Mouse (Mus musculus): Measurements from ENCODE around the gene Eri3.

The Eri3 gene

GRCm38 (mm10) chr4:117570964-117571363, 20.8 kb downstream of the Eri3 start:
- DNase-seq (ENCODE audit: low read depth, low spot score): no peak

GRCm38 (mm10) chr4:117577579-117577978, 27.4 kb downstream of the Eri3 start:
- no peak for DNase-seq (ENCODE audit: low read depth, low spot score)

- no peak for DNase-seq (ENCODE audit: low read depth, low spot score)
Measured at GRCm38 (mm10) chr4:117581626-117582025, 31.5 kb downstream of the Eri3 start.

GRCm38 (mm10) chr4:117585995-117586394, 35.8 kb downstream of the Eri3 start:
- no peak for DNase-seq (ENCODE audit: low read depth, low spot score)

GRCm38 (mm10) chr4:117587447-117587846, 37.3 kb downstream of the Eri3 start:
- DNase-seq (ENCODE audit: low read depth, low spot score): no peak

- no peak for DNase-seq (ENCODE audit: low read depth, low spot score)
Measured at GRCm38 (mm10) chr4:117589081-117589660, 39.0 kb downstream of the Eri3 start.

- peak; percentile 38 for DNase-seq (ENCODE audit: low read depth, low spot score)
Measured at GRCm38 (mm10) chr4:117590781-117591180, 40.6 kb downstream of the Eri3 start.

GRCm38 (mm10) chr4:117592206-117592605, 42.0 kb downstream of the Eri3 start:
- no peak for DNase-seq (ENCODE audit: low read depth, low spot score)

- no peak for DNase-seq (ENCODE audit: low read depth, low spot score)
Measured at GRCm38 (mm10) chr4:117595293-117595692, 45.1 kb downstream of the Eri3 start.

GRCm38 (mm10) chr4:117599986-117600565, 49.9 kb downstream of the Eri3 start:
- no peak for DNase-seq (ENCODE audit: low read depth, low spot score)

GRCm38 (mm10) chr4:117601338-117601776, 51.2 kb downstream of the Eri3 start:
- no peak for DNase-seq (ENCODE audit: low read depth, low spot score)

- no peak for DNase-seq (ENCODE audit: low read depth, low spot score)
Measured at GRCm38 (mm10) chr4:117605099-117605953, 55.2 kb downstream of the Eri3 start.

- DNase-seq (ENCODE audit: low read depth, low spot score): no peak
Measured at GRCm38 (mm10) chr4:117605954-117606227, 55.7 kb downstream of the Eri3 start.

GRCm38 (mm10) chr4:117606831-117607610, 56.9 kb downstream of the Eri3 start:
- no peak for DNase-seq (ENCODE audit: low read depth, low spot score)

GRCm38 (mm10) chr4:117608265-117608664, 58.1 kb downstream of the Eri3 start:
- DNase-seq (ENCODE audit: low read depth, low spot score): peak; percentile 6

- DNase-seq (ENCODE audit: low read depth, low spot score): no peak
Measured at GRCm38 (mm10) chr4:117609371-117610039, 59.3 kb downstream of the Eri3 start.

GRCm38 (mm10) chr4:117611385-117611784, 61.2 kb downstream of the Eri3 start:
- no peak for DNase-seq (ENCODE audit: low read depth, low spot score)

- DNase-seq (ENCODE audit: low read depth, low spot score): no peak
Measured at GRCm38 (mm10) chr4:117611814-117612213, 61.6 kb downstream of the Eri3 start.

GRCm38 (mm10) chr4:117612713-117613112, 62.5 kb downstream of the Eri3 start:
- DNase-seq (ENCODE audit: low read depth, low spot score): no peak

GRCm38 (mm10) chr4:117613153-117613773, 63.1 kb downstream of the Eri3 start:
- DNase-seq (ENCODE audit: low read depth, low spot score): no peak

- DNase-seq (ENCODE audit: low read depth, low spot score): no peak
Measured at GRCm38 (mm10) chr4:117616600-117616999, 66.4 kb downstream of the Eri3 start.
